Mouse (Mus musculus) natural killer cell, adult 2 months (primary cell): ENCODE measurements around the gene Tfdp1.

ENCODE experiments used
- DNase-seq, 2 experiments: peaks; one replicate each; pipeline ENCODE4 v3.0.0; 2022; ENCODE audit warnings: low spot score in 2 of 2

Gene Tfdp1

DNA sequence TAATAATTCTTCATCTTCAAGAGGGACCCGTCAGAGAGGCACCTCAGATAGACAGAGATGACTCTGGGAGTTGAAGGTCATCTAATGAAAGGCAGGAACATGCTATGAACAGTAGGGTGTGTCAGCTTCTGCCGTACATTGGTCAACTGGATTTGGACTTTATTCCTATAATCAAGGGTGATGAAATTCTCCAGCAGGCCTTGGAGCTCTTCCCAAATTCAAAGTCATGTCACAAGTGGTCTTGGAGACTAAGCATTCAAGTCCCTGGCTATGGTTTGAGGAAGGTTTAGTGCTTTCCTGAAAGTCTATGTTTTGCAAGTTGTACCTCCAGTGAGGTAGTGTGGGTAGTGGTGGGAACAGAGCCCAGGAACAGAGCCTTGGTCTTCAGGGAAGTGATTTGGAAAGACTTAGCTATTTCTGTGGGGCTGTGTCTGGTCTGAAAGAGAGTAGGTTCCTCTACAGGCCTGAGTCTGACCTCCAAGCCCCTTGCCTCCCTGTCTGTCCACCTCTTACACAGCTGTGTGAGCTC, 80.6 kb downstream of the Tfdp1 start:
- DNase-seq: no peak

DNA sequence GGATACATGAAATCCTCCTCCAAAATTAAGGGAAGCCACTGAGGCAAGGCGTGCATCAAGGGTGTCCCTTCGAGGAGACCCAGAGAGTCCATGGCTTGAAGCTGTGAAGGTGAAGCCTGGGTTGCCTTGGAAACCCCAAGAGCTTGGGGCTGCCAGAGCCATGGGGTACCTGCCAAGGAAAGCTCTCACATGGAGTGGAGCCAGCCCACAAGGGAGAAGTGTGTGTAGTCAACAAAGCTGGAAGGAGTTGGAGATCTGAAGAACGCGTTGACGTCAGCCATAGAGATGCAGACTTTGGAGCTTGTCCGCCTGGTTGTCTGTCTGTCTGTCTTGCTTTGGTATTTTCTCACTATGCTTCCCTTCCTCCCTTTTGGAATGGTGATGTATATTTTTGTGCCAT, 82.4 kb downstream of the Tfdp1 start:
- DNase-seq: no peak

DNA sequence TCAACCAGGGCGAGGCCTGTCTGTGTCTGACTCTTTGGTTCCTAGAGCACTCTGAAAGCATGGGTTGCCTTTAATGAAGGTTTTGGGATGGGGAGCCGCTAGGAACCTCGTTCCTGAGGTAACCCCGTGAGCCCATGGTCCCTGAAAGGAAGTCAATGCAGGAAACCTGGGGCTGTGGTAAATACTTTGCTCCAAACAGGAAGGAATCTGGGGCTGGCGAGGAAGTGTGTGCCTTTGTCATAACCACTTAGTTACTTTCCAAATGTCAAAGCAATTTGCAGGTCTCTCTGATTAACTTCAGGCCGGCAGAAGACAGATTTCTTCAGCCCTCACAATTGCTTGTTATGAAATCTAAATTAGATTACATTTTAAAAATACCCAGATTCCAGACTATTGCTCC, 88.8 kb downstream of the Tfdp1 start:
- DNase-seq: no peak
